Mouse (Mus musculus): ENCODE measurements at regions not wholly inside any gene's neighbourhood (a gene's known extent, or its start where the extent isn't known, plus 50 kb on each side); places are given as distances from the start of the nearest gene placed in this dataset.

GRCm38 (mm10) chr3:134489966-134490543 lies 253.8 kb downstream of the Cxxc4 start:
- Histone ChIP-seq H3K36me3 (ENCODE audit: control insufficient read depth, insufficient read depth, low read length, poor library complexity, severe bottlenecking) (no peaks in the 10 kb centered on the region), H3K27me3 (ENCODE audit: control insufficient read depth, insufficient read depth, low read length, poor library complexity, severe bottlenecking) (no peaks in the 10 kb centered on the region)
- no peak for DNase-seq (ENCODE audit: low read depth, low spot score)

- DNase-seq (ENCODE audit: low read depth, low spot score): no peak
Measured at GRCm38 (mm10) chr3:134509702-134510101, 273.4 kb downstream of the Cxxc4 start.

GRCm38 (mm10) chr3:134525795-134526194 lies 289.5 kb downstream of the Cxxc4 start:
- Histone ChIP-seq H3K36me3 (ENCODE audit: control insufficient read depth, insufficient read depth, low read length, poor library complexity, severe bottlenecking) (no peaks in the 10 kb centered on the region), H3K27me3 (ENCODE audit: control insufficient read depth, insufficient read depth, low read length, poor library complexity, severe bottlenecking) (no peaks in the 10 kb centered on the region)
- no peak for DNase-seq (ENCODE audit: low read depth, low spot score)

More at GRCm38 (mm10) chr3:134509702-134510101, 273.4 kb downstream of the Cxxc4 start:
- Histone ChIP-seq H3K27me3 (ENCODE audit: control insufficient read depth, insufficient read depth, low read length, poor library complexity, severe bottlenecking) (no peaks in the 10 kb centered on the region), H3K36me3 (ENCODE audit: control insufficient read depth, insufficient read depth, low read length, poor library complexity, severe bottlenecking) (no peaks in the 10 kb centered on the region)

GRCm38 (mm10) chr3:134560144-134560543 lies 268.7 kb upstream of the Tacr3 start:
- DNase-seq (ENCODE audit: low read depth, low spot score): no peak
- H3K27me3 ChIP-seq (ENCODE audit: control insufficient read depth, insufficient read depth, low read length, poor library complexity, severe bottlenecking): no peaks in the 10 kb centered on the region
- no peaks in the 10 kb centered on the region for H3K36me3 ChIP-seq (ENCODE audit: control insufficient read depth, insufficient read depth, low read length, poor library complexity, severe bottlenecking)

- Histone ChIP-seq H3K36me3 (ENCODE audit: control insufficient read depth, insufficient read depth, low read length, poor library complexity, severe bottlenecking) (no peaks in the 10 kb centered on the region), H3K27me3 (ENCODE audit: control insufficient read depth, insufficient read depth, low read length, poor library complexity, severe bottlenecking) (no peaks in the 10 kb centered on the region)
- DNase-seq (ENCODE audit: low read depth, low spot score): no peak
Measured at GRCm38 (mm10) chr3:134578759-134579158, 250.0 kb upstream of the Tacr3 start.

GRCm38 (mm10) chr3:134588630-134589029 lies 240.2 kb upstream of the Tacr3 start:
- Histone ChIP-seq H3K27me3 (ENCODE audit: control insufficient read depth, insufficient read depth, low read length, poor library complexity, severe bottlenecking) (no peaks in the 10 kb centered on the region), H3K36me3 (ENCODE audit: control insufficient read depth, insufficient read depth, low read length, poor library complexity, severe bottlenecking) (no peaks in the 10 kb centered on the region)
- no peak for DNase-seq (ENCODE audit: low read depth, low spot score)

GRCm38 (mm10) chr3:134602919-134603318 lies 225.9 kb upstream of the Tacr3 start:
- Histone ChIP-seq H3K36me3 (ENCODE audit: control insufficient read depth, insufficient read depth, low read length, poor library complexity, severe bottlenecking) (no peaks in the 10 kb centered on the region), H3K27me3 (ENCODE audit: control insufficient read depth, insufficient read depth, low read length, poor library complexity, severe bottlenecking) (no peaks in the 10 kb centered on the region)
- DNase-seq (ENCODE audit: low read depth, low spot score): no peak

GRCm38 (mm10) chr3:134605356-134605771 lies 223.4 kb upstream of the Tacr3 start:
- no peaks in the 10 kb centered on the region for H3K36me3 ChIP-seq (ENCODE audit: control insufficient read depth, insufficient read depth, low read length, poor library complexity, severe bottlenecking)
- no peaks in the 10 kb centered on the region for H3K27me3 ChIP-seq (ENCODE audit: control insufficient read depth, insufficient read depth, low read length, poor library complexity, severe bottlenecking)
- no peak for DNase-seq (ENCODE audit: low read depth, low spot score)

- no peak for DNase-seq (ENCODE audit: low read depth, low spot score)
- H3K27me3 ChIP-seq (ENCODE audit: control insufficient read depth, insufficient read depth, low read length, poor library complexity, severe bottlenecking): no peaks in the 10 kb centered on the region
- H3K36me3 ChIP-seq (ENCODE audit: control insufficient read depth, insufficient read depth, low read length, poor library complexity, severe bottlenecking): no peaks in the 10 kb centered on the region
Measured at GRCm38 (mm10) chr3:134610244-134610643, 218.6 kb upstream of the Tacr3 start.

GRCm38 (mm10) chr3:134611516-134612297 lies 217.1 kb upstream of the Tacr3 start:
- no peak for DNase-seq (ENCODE audit: low read depth, low spot score)
- Histone ChIP-seq H3K36me3 (ENCODE audit: control insufficient read depth, insufficient read depth, low read length, poor library complexity, severe bottlenecking) (no peaks in the 10 kb centered on the region), H3K27me3 (ENCODE audit: control insufficient read depth, insufficient read depth, low read length, poor library complexity, severe bottlenecking) (no peaks in the 10 kb centered on the region)

GRCm38 (mm10) chr3:134612298-134612616 lies 216.6 kb upstream of the Tacr3 start:
- no peak for DNase-seq (ENCODE audit: low read depth, low spot score)
- Histone ChIP-seq H3K36me3 (ENCODE audit: control insufficient read depth, insufficient read depth, low read length, poor library complexity, severe bottlenecking) (no peaks in the 10 kb centered on the region), H3K27me3 (ENCODE audit: control insufficient read depth, insufficient read depth, low read length, poor library complexity, severe bottlenecking) (no peaks in the 10 kb centered on the region)

- Histone ChIP-seq H3K27me3 (ENCODE audit: control insufficient read depth, insufficient read depth, low read length, poor library complexity, severe bottlenecking) (no peaks in the 10 kb centered on the region), H3K36me3 (ENCODE audit: control insufficient read depth, insufficient read depth, low read length, poor library complexity, severe bottlenecking) (no peaks in the 10 kb centered on the region)
- DNase-seq (ENCODE audit: low read depth, low spot score): no peak
Measured at GRCm38 (mm10) chr3:134629166-134630134, 199.4 kb upstream of the Tacr3 start.

- no peak for DNase-seq (ENCODE audit: low read depth, low spot score)
- H3K27me3 ChIP-seq (ENCODE audit: control insufficient read depth, insufficient read depth, low read length, poor library complexity, severe bottlenecking): no peaks in the 10 kb centered on the region
- H3K36me3 ChIP-seq (ENCODE audit: control insufficient read depth, insufficient read depth, low read length, poor library complexity, severe bottlenecking): no peaks in the 10 kb centered on the region
Measured at GRCm38 (mm10) chr3:134630135-134630516, 198.7 kb upstream of the Tacr3 start.

GRCm38 (mm10) chr3:134648727-134649445 lies 179.9 kb upstream of the Tacr3 start:
- DNase-seq (ENCODE audit: low read depth, low spot score): peak; percentile 43
- H3K27me3 ChIP-seq (ENCODE audit: control insufficient read depth, insufficient read depth, low read length, poor library complexity, severe bottlenecking): no peaks in the 10 kb centered on the region
- no peaks in the 10 kb centered on the region for H3K36me3 ChIP-seq (ENCODE audit: control insufficient read depth, insufficient read depth, low read length, poor library complexity, severe bottlenecking)
